Mouse (Mus musculus) cortical plate, adult 2 months (tissue): ENCODE results near the gene Synpo2. TPM values are rescaled to one million over a fixed set of nuclear protein-coding genes. Genes with fewer than 3 reads are reported as not detected.

Source experiments
- H3K27ac ChIP-seq: fragments of 200-500 bp; 2 replicates; pipeline ENCODE4 v1.5.1; 2012; ENCODE audit warnings: low read length, control low read depth, inconsistent platforms; ENCODE audit not compliant: insufficient read depth
- H3K4me1 ChIP-seq: fragments of 200-500 bp; 2 replicates; pipeline ENCODE4 v1.6.1; 2011; ENCODE audit warnings: low read length; ENCODE audit not compliant: control insufficient read depth, insufficient read depth
- H3K4me3 ChIP-seq: fragments of 200-500 bp; 2 replicates; pipeline ENCODE4 v1.5.1; 2011; ENCODE audit warnings: mild to moderate bottlenecking, low read length, control low read depth; ENCODE audit not compliant: insufficient read depth
- CTCF ChIP-seq: fragments of 200-500 bp; IDR thresholded peaks from 2 replicates; pipeline ENCODE4 v1.5.1; 2011; ENCODE audit warnings: mild to moderate bottlenecking, control low read depth, low read length; ENCODE audit not compliant: insufficient read depth; ENCODE audit errors: extremely low read depth
- POLR2A ChIP-seq: fragments of 200-500 bp; IDR thresholded peaks from 2 replicates; pipeline ENCODE4 v1.6.1; 2011; ENCODE audit warnings: mild to moderate bottlenecking, low read length, control low read depth; ENCODE audit not compliant: insufficient read depth; ENCODE audit errors: extremely low read depth
- polyA plus RNA-seq: library from polyadenylated mRNA; depleted of rRNA; stranded (reverse); fragments of >200 nt; gene quantifications from 2 replicates; pipeline ENCODE4 v1.2.3, GENCODE M21; 2012

Gene Synpo2
- polyA plus RNA-seq, 1 experiment = 3.2 TPM

GRCm38 (mm10) chr3:123169398-123169797, 66.6 kb downstream of the Synpo2 start:
- no peaks in the 10 kb centered on the region for H3K4me1 ChIP-seq
- no peak for TF ChIP-seq POLR2A
- no peak for TF ChIP-seq CTCF
- no peak overlapping the region for H3K4me3 ChIP-seq
- no peak overlapping the region for H3K27ac ChIP-seq

- Histone ChIP-seq H3K27ac (no peak overlapping the region), H3K4me3 (no peak overlapping the region), H3K4me1 (no peaks in the 10 kb centered on the region)
- TF ChIP-seq CTCF = peak; percentile 69
- no peak for TF ChIP-seq POLR2A
Observed at GRCm38 (mm10) chr3:123168815-123169214, 67.1 kb downstream of the Synpo2 start.

DNA sequence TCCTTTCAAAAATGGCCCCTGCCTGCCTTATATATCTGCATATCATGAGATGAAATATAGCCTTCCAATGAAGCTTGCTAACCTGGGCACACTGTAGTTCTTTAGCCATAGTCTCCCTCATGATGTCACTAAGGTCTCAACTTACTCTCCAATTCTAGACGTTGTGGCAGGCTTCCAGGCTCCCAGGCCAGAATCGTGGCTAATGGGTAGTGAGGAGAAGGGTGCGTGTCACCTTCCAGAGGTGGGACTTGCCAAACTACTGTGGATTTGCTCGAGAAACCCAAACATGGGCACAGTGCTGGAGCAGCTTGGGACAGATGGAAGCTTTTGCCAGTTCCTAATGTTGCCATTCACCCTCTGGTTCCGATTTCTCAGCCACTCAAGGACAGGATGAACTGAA, 69.5 kb downstream of the Synpo2 start:
- Histone ChIP-seq H3K4me1 (no peaks in the 10 kb centered on the region), H3K27ac (no peak overlapping the region), H3K4me3 (no peak overlapping the region)
- TF ChIP-seq POLR2A (no peak), CTCF (no peak)

DNA sequence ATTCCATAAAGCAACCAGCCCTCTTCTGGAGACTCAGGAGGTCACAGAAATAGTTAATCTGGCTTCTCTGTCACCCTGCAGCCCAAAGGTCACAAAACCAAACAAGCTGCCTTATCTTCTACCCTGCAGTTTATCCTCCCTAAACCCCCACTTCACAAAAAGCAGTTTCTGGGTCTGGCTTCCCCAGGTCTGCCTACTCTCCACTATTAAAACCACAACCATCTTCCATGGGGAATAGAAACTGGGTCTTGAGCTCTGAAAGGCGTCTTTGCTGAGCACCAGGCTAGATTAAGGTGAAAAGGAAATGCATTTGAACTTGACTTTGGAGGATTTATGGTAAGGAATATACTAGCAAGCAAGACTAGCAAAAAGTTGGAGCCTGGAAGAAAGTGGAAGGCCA, 71.8 kb downstream of the Synpo2 start:
- Histone ChIP-seq H3K27ac (no peak overlapping the region), H3K4me3 (no peak overlapping the region), H3K4me1 (no peaks in the 10 kb centered on the region)
- no peak for TF ChIP-seq CTCF
- no peak for TF ChIP-seq POLR2A

DNA sequence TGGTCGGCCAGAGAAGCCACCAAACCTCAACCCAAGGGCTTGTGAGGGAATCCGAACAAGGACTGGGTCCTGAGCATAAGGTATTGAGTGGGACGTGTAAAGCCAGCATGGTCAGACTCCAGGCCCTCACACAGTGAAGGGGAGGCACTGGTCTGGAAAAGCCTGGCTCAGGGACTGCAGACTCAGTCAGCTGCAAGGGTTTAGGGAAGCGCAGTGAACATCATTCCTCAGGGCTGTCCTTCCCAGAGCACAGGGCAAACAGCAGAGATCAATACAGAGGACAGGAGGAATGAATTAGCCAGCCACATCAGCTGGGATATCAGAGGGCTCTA, 72.8 kb downstream of the Synpo2 start:
- Histone ChIP-seq H3K27ac (no peak overlapping the region), H3K4me3 (no peak overlapping the region), H3K4me1 (no peaks in the 10 kb centered on the region)
- TF ChIP-seq CTCF (no peak), POLR2A (no peak)

- H3K4me3 ChIP-seq = no peak overlapping the region
- no peaks in the 10 kb centered on the region for H3K4me1 ChIP-seq
- TF ChIP-seq CTCF = no peak
- no peak for TF ChIP-seq POLR2A
- no peak overlapping the region for H3K27ac ChIP-seq
Observed at GRCm38 (mm10) chr3:123162289-123163191, 73.4 kb downstream of the Synpo2 start.

DNA sequence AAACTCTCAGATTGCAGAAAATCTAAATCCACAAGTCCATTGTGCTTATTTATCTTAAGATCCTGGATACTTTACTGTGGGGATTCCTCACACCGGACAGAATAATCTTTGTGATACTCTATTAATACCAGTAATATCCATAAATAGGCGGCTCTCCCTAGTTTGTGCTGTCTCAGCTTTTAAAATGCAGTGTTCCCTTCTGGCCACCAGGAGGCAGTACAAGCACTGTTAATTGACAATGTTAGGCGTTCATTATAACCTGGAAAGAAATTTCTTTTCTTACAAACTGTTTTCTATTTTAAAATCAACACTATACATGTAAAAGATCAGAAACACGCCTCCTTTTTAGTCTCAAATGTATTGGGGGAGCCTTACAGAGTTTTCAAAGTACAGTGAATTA, 75.2 kb downstream of the Synpo2 start:
- no peak for TF ChIP-seq POLR2A
- peak; percentile 60 for TF ChIP-seq CTCF

GRCm38 (mm10) chr3:123159139-123159824, 76.7 kb downstream of the Synpo2 start:
- TF ChIP-seq POLR2A = no peak
- TF ChIP-seq CTCF = peak; percentile 85
- Histone ChIP-seq H3K4me3 (no peak overlapping the region), H3K4me1 (no peaks in the 10 kb centered on the region), H3K27ac (no peak overlapping the region)

More for the DNA sequence above, 75.2 kb downstream of the Synpo2 start:
- Histone ChIP-seq H3K4me1 (no peaks in the 10 kb centered on the region), H3K27ac (no peak overlapping the region), H3K4me3 (no peak overlapping the region)

DNA sequence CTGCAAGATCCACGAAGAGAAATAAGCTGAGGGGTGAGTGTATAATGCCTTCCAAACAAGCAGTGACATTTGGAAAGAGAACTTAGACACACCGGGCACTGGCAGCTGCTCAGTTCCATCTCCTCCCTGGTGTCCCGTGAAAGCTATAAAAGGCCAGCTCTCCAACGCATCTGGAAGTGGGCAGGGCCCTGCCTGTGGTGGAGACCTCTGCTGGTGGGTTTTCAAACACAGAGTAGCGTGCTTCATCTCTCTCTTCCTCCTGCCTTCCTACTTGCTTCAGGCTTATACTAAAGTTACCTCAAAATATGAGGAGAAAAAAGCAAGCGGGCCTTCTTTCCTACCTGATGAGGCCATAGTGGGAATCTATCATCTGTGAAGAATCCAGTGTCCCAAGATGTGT, 77.4 kb downstream of the Synpo2 start:
- TF ChIP-seq CTCF = peak; percentile 41; the same call in 1 of the 2 replicates
- TF ChIP-seq POLR2A = no peak

More for the DNA sequence above, 77.4 kb downstream of the Synpo2 start:
- H3K4me1 ChIP-seq = no peaks in the 10 kb centered on the region
- no peak overlapping the region for H3K4me3 ChIP-seq
- H3K27ac ChIP-seq = no peak overlapping the region
